Mouse (Mus musculus): Measurements from ENCODE around the gene Slc29a1.

Gene Slc29a1

DNA sequence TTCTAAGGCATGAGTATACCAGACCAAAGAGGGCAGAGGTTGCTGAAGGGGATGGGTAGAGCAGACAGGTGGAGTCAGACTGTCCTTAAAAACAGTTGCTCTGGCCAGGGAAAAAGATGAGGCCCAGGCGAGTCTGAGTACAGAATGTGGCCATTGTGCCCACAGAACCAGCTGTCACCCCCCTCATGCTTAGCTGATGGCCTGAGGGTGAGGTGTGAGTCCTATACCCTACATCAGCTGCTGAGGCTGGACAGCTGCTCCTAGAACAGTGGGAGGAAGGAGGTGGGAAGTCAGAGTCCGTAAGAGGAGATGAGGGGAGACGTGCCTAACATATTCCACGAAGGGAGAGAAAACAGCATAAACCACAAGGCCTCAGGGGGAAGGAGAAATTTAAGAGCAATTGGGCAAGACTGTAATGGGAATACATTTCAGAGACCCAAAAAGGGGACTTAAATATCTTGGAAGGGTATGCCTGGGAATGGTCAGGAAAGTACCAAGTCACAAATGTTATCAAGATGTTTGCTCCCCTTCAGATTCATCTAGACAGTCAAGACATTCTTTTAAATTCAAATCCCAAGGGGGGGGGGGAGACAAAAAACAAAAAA, 16.7 kb upstream of the Slc29a1 start:
- in situ Hi-C loops (cut with MboI; ENCODE audit: low pct_unique_long_range_greater_than_20kb in 1 of 2, low sequenced_read_pairs in 2 of 2, unreplicated experiment in 1 of 2) = no loop called here

DNA sequence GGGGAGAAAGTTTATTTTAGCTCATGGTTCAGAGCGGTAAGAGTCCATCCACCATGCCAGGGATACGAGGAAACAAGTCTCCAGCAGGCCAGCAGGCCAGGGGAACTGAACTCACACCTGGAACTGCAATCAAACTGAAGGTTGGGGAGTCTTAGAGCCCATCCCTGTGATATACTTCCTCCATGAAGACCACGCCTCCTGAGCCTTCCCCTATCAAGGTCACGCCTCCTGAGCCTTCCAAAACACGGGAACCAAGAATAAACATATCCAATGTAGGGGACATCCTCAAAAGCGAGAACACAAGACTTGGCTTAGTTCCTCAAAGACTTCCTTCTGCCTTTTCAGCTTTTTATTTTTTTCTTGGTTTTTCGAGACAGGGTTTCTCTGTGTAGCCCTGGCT, 13.5 kb upstream of the Slc29a1 start:
- in situ Hi-C loops (cut with MboI; ENCODE audit: low pct_unique_long_range_greater_than_20kb in 1 of 2, low sequenced_read_pairs in 2 of 2, unreplicated experiment in 1 of 2) = no loop called here

DNA sequence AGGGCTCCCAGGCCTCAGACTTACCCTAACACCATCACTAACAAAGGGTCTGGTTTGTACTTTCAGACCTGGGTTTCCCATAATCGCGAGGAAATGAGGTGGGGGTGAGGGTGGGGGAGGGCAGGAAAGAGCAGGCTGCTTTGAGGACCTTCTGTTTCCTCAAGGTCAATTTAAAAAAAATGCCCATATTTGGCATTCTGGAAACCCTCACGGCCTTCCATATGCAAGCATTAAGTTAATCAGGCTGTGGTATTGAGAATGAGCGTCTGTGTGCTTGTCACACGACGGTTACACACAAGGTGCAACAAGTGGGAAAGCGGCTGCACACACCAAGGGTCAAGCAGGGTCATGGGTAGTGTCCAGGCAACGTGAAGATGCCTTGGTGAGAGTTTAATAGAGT, 12.6 kb upstream of the Slc29a1 start:
- in situ Hi-C loops (cut with MboI; ENCODE audit: low pct_unique_long_range_greater_than_20kb in 1 of 2, low sequenced_read_pairs in 2 of 2, unreplicated experiment in 1 of 2) = no loop called here

DNA sequence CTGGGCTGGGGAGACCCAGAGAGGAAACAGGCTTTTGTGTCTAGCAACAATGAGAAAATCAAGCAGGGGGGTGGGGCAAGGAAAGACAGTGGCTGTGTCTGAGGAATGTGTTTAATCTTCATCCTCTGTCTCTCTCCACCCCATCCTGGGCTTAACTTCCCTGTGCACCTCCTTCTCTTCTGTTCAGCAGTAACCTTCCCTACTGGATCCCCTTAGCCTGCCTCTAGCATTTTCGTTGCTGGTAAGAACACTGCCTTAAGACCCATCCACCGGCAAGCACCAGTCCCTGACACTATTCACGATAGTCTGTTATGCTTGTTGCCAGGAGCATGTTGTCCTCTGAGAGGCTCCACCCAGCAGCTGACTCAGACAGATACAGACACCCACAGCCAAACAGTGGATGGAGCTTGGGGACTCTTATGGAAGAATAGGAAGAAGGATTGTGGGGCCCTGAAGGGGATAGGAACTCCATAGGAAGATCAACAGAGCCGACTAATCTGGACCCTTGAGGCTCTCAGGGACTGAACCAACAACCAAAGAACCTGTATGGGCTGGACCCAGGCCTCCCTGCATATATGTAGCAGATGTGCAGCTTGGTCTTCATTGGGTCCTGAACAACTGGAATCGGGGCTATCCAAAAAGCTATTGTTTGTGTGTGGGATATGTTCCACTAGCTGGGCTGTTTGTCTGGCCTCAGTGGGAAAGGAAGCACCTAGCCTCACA, 10.9 kb upstream of the Slc29a1 start:
- in situ Hi-C loops (cut with MboI; ENCODE audit: low pct_unique_long_range_greater_than_20kb in 1 of 2, low sequenced_read_pairs in 2 of 2, unreplicated experiment in 1 of 2) = no loop called here

DNA sequence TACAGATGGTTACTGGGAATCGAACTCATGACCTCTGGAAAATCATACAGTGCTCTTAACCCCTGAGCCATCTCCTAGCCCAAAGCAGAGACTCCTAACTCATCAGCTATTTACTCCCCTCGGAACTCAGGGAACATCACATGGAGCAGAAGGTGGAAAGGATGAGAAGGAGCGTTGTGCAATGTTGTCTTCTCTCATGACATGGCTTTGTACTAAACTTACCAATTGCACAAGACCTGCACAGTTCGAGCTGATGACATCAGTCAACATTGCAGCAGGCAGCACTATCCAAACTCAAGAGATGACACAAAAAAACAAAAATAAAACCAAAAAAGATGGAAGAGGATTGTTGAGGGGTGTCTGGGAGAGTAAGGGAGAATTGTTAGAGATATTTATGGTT, 9.0 kb upstream of the Slc29a1 start:
- in situ Hi-C loops (cut with MboI; ENCODE audit: low pct_unique_long_range_greater_than_20kb in 1 of 2, low sequenced_read_pairs in 2 of 2, unreplicated experiment in 1 of 2) = no loop called here

DNA sequence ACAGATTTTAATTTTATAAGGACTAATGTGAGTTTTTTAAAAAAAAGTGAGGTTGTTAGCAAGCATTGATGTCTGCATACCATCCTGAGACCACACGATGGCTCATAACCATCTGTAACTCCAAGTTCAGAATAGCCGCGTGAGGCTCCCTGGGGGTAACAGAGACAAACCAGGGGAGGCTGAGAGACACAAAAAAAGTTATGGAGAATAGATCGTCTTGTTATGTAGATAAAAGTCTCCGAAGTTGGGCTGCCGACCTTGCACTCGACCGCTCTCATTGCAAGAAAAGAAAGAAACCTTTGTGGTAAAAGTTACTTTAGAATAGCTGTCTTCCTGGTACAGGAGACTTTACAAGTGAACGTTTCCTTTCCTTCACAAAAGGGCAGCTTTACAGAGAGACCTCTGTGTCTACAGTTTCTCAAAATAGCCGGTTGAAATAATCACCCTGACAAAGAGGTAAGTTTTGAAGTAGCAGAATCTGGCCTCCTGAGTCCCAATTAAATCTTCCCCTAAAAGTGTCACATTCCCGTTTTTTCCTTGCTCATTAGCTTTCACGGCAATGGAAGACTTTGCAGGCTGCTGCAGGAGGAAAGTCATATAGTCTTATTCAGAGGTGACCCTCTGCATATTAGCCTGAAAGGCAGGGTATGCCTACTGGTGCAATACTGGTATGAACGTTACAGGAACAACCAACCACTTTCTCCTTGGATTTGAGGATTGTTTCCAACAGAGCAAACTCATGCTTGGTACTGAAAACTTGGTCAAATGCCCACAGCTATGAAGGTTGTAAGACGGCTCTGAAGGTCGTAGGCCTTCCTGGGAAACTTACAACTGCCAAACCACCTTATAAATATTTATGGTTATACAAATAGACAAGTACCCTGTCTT, 7.8 kb upstream of the Slc29a1 start:
- in situ Hi-C loops (cut with MboI; ENCODE audit: low pct_unique_long_range_greater_than_20kb in 1 of 2, low sequenced_read_pairs in 2 of 2, unreplicated experiment in 1 of 2) = no loop called here

DNA sequence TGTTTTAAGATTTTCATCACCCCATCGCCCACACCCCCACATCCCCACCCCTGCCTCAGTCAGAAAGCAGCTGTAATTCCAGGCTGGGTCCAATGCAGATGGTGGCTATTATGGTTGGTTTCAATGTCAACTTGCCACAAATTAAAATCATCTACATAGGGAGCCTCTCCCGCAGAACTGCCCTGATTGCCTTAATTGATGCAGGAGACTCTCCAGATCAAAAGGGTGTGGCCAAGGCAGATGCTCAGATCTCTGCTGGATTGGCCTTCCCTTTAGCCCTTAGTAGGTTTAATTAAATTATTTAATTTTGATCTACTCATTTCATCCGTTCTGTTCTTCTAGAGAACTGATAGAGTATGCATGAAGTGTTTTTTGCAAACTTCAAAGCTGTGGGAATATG, 3.6 kb upstream of the Slc29a1 start:
- in situ Hi-C loops (cut with MboI; ENCODE audit: low pct_unique_long_range_greater_than_20kb in 1 of 2, low sequenced_read_pairs in 2 of 2, unreplicated experiment in 1 of 2) = no loop called here

DNA sequence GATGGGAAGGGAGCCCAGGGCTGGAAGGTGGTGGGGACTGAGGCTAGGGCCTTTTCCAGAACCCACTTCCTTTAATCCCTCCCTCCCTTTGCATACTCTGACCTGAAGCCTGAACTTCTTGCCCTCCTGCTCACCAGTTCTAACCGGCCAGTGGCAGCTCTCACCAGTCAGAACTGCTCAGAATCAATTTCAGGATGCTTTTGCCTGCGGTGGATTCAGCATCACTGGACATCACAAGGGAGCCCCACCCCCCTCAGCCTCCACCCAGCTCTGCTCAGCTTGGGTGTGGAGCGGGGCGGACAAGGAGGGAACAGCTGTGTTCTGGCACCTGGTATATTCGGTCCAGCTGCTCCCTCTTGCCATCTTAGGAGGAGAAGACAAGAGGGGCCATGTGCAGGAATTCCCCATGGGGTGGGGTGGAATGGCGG, 2.5 kb upstream of the Slc29a1 start, which contains the start of gene Mymx:
Gene Mymx, minus strand, starts transcription at position 226 of the 428 bp plus-strand sequence.
- in situ Hi-C loops (cut with MboI; ENCODE audit: low pct_unique_long_range_greater_than_20kb in 1 of 2, low sequenced_read_pairs in 2 of 2, unreplicated experiment in 1 of 2) = no loop called here

DNA sequence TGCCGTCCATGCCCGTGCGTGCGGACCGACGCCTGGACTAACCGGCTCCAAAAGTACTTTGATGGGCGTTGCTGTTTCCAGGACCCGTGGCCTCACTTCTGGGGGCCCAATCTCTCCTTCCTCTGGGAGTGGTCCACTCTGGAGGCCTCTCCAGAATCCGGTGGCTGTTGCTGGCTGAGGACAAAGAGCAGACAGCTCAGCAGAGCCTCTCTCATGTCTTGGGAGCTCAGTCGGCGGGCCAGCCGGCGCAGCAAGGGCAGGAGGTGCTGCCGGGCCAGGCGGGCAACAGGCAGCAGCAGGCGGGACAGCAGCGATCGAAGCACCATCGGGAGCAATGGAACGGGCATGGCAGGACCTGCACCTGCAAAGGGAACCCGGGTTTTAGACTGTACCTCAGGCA, 1.9 kb upstream of the Slc29a1 start:
- in situ Hi-C loops (cut with MboI; ENCODE audit: low pct_unique_long_range_greater_than_20kb in 1 of 2, low sequenced_read_pairs in 2 of 2, unreplicated experiment in 1 of 2) = no loop called here

DNA sequence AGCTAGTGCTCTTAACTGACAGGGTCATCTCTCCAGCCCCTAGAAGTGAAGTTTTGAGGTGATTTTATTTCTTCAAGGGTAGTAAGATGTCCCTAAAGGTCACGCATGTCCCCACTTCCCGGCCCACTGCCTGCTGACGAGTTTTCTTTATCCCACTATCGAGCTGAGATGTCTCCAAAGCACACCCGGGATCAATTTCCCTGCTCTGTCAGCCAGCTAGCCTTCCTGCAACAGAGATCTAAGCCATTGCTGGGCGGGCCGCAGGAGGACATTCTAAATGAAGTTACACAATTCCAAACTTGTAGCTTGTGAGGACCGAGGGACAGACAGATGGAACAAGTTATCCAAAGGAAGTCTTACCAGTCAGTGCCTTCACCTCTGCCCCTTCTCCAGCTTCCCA, 861 bp upstream of the Slc29a1 start:
- in situ Hi-C loops (cut with MboI; ENCODE audit: low pct_unique_long_range_greater_than_20kb in 1 of 2, low sequenced_read_pairs in 2 of 2, unreplicated experiment in 1 of 2) = no loop called here

DNA sequence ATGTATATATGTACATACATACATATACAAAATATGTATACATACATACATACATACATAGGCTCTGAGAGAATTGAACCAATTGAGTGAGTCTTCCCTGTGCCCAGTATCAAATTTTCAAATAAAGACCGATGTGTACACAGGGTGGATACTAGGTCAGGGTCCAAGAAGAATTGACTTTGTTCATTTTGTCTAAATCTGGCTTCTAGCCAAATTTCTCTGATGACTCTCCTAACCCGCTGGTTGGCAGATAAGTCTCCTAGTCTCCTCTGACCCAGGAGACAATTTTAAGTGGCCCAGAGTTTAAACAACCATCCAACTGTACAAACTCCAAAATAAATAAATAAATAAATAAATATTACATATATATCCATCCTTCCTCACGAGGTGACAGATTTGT, 515 bp downstream of the Slc29a1 start:
- in situ Hi-C loops (cut with MboI; ENCODE audit: low pct_unique_long_range_greater_than_20kb in 1 of 2, low sequenced_read_pairs in 2 of 2, unreplicated experiment in 1 of 2) = no loop called here

DNA sequence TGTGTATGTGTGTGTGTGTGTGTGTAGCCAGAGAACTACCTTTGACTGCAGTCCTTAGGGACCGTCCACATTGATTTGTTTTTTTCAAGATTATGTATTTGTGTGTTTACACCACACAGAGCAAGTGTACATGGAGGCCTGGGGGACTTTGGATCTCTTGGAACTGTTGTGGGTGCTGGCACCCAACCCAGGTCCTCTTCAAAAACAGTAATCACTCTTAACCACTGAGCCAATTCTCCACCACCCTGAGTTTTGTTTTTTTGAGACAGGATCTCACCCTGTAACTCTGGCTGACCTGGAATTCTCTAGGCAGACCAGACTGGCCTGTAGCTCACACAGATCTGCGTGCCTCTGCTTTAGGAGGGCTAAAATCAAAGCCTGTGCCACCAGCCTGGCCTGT, 1.0 kb downstream of the Slc29a1 start:
- in situ Hi-C loops (cut with MboI; ENCODE audit: low pct_unique_long_range_greater_than_20kb in 1 of 2, low sequenced_read_pairs in 2 of 2, unreplicated experiment in 1 of 2) = no loop called here

DNA sequence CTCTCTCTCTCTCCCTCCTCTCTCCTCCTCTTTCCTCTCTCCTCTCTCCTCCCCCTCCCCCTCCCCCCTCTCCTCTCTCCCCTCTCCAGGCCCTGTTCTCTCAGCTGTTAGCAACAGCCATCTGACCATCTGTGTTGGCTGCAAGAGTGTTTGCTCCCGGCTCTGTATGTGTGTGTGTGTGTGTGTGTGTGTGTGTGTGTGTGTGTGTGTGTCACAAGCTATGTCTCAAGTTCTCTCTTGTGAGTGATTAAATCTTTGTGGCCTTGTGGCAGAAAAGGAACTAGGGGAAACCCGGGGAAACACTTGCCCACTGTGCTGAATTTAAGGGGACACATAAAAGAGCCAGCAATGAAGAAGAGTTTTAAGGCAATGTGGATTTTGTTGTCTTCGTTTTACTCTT, 1.6 kb downstream of the Slc29a1 start:
- in situ Hi-C loops (cut with MboI; ENCODE audit: low pct_unique_long_range_greater_than_20kb in 1 of 2, low sequenced_read_pairs in 2 of 2, unreplicated experiment in 1 of 2) = no loop called here

DNA sequence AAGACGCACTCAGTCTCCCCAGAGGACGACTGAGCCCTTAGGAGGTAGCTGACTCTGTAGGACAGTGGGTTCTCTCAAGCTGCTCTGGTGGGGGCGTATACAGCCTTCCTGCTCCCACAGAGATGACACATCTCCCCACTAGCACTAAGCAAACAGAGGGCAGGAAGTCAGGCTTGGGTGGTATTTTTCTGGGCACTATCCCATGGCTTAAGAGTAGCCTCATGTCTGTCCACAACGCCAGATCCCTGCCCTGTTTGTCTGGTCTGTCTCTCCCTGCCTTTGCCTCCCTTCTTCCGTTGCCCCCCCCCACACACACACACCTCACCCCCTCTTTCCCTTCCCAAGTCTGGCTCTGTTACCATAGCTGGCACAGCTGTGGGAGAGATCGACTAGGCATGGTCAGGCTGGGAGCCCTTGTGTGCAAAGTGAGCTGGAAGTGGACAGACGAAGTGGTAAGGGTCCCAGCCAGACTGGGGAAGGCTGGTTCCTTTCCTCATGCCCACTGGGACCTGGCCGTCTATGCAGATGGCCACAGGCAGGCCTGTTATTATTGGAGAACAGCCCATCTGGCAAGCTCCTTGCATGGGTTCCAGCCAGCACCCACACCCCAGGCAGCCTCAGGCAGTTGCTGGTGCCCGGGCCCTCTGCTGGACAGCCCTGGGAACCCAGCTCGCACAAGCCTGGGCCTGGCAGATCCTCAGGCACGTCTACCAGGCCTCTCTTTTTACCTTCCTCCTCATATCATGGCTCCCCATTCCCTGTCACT, 2.6 kb downstream of the Slc29a1 start:
- in situ Hi-C loops (cut with MboI; ENCODE audit: low pct_unique_long_range_greater_than_20kb in 1 of 2, low sequenced_read_pairs in 2 of 2, unreplicated experiment in 1 of 2) = no loop called here

DNA sequence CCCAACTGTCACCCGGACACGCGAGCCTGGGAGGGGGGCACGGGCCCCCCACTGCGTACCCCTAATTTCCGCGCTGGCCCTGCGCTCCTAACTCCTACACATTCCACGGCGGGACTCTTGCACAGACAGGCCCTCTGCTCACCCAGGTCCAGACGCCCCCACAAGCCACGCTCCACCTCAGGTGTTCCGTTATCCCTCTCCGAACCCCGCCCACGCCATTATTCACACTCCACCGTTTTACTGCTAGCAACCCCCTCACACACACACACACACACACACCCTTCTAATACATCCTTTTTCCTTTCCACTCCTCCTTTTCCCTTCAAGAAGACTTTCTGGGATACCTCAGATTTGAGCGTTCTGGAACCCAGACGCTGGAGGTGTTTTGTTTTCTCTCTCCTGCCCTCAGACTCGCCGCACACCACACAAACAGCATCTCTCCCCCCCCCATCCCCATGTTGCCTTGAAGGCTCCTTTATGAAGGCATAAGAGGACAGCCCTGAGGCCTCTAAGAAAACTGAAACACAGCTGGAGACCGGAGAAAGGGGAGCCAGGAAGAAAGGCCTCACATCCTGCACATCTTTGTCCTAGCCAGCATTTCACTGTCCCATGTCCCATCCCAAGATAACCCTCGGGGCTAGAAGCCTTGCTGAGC, 3.5 kb downstream of the Slc29a1 start:
- in situ Hi-C loops (cut with MboI; ENCODE audit: low pct_unique_long_range_greater_than_20kb in 1 of 2, low sequenced_read_pairs in 2 of 2, unreplicated experiment in 1 of 2) = no loop called here

DNA sequence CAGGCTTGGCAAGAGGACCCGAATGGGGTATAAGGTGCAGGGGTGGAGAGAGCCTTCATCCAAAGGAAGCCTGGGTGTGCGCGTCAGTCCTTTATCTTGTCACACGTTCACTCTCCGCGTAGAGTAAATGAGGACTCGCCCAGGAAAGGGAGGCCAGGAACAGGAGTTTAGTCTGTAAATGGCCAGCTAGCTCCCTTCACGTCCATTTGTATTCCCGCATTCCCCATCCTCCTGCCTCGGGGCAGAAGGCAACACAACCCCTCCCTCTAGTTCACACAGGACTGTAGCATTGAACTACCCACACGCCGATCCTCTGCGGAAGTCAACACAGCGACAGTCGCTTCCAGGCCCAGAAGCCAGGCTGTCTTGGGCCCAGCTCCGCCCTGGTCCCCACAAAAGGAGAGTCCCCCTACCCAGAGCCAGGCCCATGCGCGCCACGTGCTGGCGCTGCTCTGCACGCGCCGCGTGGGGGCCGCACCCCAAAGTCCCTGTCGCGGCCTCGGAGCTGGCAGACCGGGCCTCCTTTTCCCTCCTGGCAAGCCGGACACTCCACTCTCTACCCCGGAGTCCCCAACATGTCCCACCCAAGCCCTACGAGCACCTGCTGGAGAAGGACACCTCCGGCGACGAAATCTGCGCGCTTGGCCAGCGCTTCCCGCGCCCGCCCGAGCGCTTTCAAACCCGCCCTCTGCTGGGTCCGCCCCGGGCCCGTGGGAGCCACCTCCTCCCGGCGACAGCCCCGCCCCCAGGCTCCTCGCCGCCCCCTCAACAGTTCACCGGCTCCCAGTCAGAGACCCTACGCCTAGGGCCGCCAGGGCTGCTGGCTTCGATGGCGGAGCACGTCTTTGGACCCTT, 4.3 kb downstream of the Slc29a1 start:
- in situ Hi-C loops (cut with MboI; ENCODE audit: low pct_unique_long_range_greater_than_20kb in 1 of 2, low sequenced_read_pairs in 2 of 2, unreplicated experiment in 1 of 2) = no loop called here

DNA sequence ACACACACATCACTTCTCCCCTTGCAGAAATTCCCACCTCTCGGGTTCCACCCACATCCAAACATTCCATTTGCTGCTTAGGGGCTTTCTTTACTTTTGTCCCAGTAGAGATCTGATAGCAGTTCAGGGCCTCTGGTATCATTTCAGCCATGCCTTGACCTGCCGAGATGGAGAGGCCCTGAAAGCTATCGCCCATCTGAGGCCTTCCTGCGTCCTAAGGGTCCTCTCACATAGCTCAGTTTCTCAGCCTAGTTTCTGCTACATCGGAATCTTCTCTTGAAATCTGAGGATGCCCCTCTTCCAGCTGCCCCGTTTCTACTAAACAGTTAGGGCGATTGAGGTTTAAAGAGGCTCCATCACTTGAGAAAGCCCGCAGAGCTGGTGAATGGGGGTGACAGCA, 5.2 kb downstream of the Slc29a1 start:
- in situ Hi-C loops (cut with MboI; ENCODE audit: low pct_unique_long_range_greater_than_20kb in 1 of 2, low sequenced_read_pairs in 2 of 2, unreplicated experiment in 1 of 2) = no loop called here
